Mouse (Mus musculus): ENCODE data around the gene Pdf. TPM values are rescaled to one million over a fixed set of nuclear protein-coding genes. Genes with fewer than 3 reads are reported as not detected.

Pdf gene
- polyA plus RNA-seq, 2 experiments, result 8.4 to 11.8 TPM

DNA sequence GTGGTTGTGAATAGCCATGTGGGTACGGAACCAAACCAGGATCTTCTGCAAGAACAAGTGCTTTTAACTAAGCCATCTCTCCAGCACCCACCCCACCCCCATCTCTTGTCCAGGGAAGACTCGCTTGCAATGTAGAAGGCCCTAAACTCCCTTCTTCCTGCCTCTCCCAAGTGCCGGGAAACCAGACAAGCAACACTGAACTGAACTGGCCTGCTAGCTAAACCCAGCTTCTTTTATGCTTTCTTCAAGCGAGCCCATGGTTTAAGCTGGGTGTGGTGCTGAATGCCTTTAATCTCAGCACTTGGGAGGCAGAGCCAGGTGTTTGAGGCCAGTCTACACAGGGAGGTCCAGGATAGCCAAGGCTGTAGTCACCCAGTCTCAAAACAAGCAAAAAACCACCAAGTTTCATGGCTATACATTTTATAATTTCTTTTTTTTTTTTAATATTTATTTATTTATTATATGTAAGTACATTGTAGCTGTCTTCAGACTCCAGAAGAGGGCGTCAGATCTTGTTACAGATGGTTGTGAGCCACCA, 40.2 kb upstream of the Pdf start:
- Histone ChIP-seq H3K36me3 (replicated peaks; ENCODE audit: control insufficient read depth, insufficient read depth, low read depth) (peaks cover 18% of the 10 kb centered on the region), H3K4me1 (replicated peaks; ENCODE audit: control insufficient read depth in 2 of 2, insufficient read depth in 2 of 2, low read length in 1 of 2) (no peaks in the 10 kb centered on the region), H3K27me3 (ENCODE audit: control insufficient read depth, insufficient read depth, low read length) (no peaks in the 10 kb centered on the region), H3K9ac (replicated peaks) (no peak overlapping the region), H3K4me2 (ENCODE audit: low read depth) (no peak overlapping the region), H3K4me3 (ENCODE audit: insufficient read depth in 1 of 2, low read depth in 2 of 2, low read length in 2 of 2) (no peak overlapping the region), H3K9me3 (ENCODE audit: control insufficient read depth, low read length) (no peaks in the 10 kb centered on the region), H3K27ac (no peak overlapping the region)
- ATAC-seq (ENCODE audit: insufficient read depth) (no peak), DNase-seq (ENCODE audit: low read depth in 3 of 3, low spot score in 3 of 3) (no peak)
- WGBS (ENCODE audit: insufficient replicate concordance), result 84% methylated on average over 5 of the region's 5 CpGs
- TF ChIP-seq EP300 (IDR thresholded peaks at IDR 0.05; ENCODE audit: low read depth), result no peak
- no peak for TF ChIP-seq CTCF (IDR thresholded peaks at IDR 0.05; ENCODE audit: low read depth)

DNA sequence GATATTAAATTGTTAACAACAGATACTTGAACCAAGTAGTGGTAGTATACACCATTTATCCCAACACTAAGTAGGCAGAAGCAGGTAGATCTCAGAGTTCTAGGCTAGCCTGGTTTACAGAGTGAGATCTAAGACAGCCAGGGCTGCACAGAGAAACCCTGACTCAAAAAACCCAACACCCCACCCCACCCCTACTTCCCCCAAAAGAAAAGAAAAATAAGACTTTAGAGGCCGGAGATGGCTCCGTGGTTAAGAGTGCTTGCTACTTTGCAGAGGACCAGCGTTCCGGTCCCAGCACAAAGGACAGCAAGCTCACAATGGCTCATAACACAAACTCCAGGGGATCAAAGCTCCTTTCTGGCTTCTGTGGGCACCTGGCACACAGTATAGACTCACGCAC, 37.6 kb upstream of the Pdf start:
- no peak for TF ChIP-seq EP300 (IDR thresholded peaks at IDR 0.05; ENCODE audit: low read depth)
- TF ChIP-seq CTCF (IDR thresholded peaks at IDR 0.05; ENCODE audit: low read depth), result no peak
- H3K9ac ChIP-seq (replicated peaks), result no peak overlapping the region
- no peaks in the 10 kb centered on the region for H3K4me1 ChIP-seq (replicated peaks; ENCODE audit: control insufficient read depth in 2 of 2, insufficient read depth in 2 of 2, low read length in 1 of 2)
- ATAC-seq (ENCODE audit: insufficient read depth), result no peak
- H3K4me3 ChIP-seq (ENCODE audit: insufficient read depth in 1 of 2, low read depth in 2 of 2, low read length in 2 of 2), result no peak overlapping the region
- H3K27ac ChIP-seq, result no peak overlapping the region
- no peaks in the 10 kb centered on the region for H3K9me3 ChIP-seq (ENCODE audit: control insufficient read depth, low read length)
- DNase-seq (ENCODE audit: low read depth in 3 of 3, low spot score in 3 of 3), result no peak
- 91% methylated on average over 5 of the region's 5 CpGs for whole genome bisulfite sequencing (ENCODE audit: insufficient replicate concordance)
- no peaks in the 10 kb centered on the region for H3K27me3 ChIP-seq (ENCODE audit: control insufficient read depth, insufficient read depth, low read length)
- peaks cover 18% of the 10 kb centered on the region for H3K36me3 ChIP-seq (replicated peaks; ENCODE audit: control insufficient read depth, insufficient read depth, low read depth)
- no peak overlapping the region for H3K4me2 ChIP-seq (ENCODE audit: low read depth)

DNA sequence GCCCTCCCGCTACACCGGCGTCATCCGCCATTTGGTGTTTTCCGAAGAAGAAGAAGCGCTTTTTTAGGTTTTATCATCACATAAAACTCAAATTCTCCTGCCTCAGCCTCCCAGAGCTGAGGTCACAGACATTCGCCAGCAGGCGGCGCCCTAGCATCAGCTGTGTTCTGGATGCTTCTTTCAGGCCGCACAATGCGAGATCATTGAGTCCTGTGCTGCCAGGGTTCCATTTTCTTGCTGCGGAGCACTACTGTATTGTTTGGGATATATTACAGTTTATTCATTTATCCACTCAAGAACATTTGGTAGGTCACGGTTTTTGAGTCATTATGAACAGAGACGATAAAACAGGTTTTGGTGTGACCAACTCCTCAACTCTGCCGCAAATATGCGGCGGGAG, 36.9 kb upstream of the Pdf start:
- Histone ChIP-seq H3K27me3 (ENCODE audit: control insufficient read depth, insufficient read depth, low read length) (no peaks in the 10 kb centered on the region), H3K4me3 (ENCODE audit: insufficient read depth in 1 of 2, low read depth in 2 of 2, low read length in 2 of 2) (no peak overlapping the region), H3K9ac (replicated peaks) (no peak overlapping the region), H3K9me3 (ENCODE audit: control insufficient read depth, low read length) (no peaks in the 10 kb centered on the region), H3K36me3 (replicated peaks; ENCODE audit: control insufficient read depth, insufficient read depth, low read depth) (peaks cover 16% of the 10 kb centered on the region), H3K4me1 (replicated peaks; ENCODE audit: control insufficient read depth in 2 of 2, insufficient read depth in 2 of 2, low read length in 1 of 2) (no peaks in the 10 kb centered on the region), H3K27ac (no peak overlapping the region), H3K4me2 (ENCODE audit: low read depth) (no peak overlapping the region)
- 90% methylated on average over 17 of the region's 17 CpGs for WGBS (ENCODE audit: insufficient replicate concordance)
- DNase-seq (ENCODE audit: low read depth in 3 of 3, low spot score in 3 of 3), result no peak
- no peak for ATAC-seq (ENCODE audit: insufficient read depth)
- TF ChIP-seq EP300 (IDR thresholded peaks at IDR 0.05; ENCODE audit: low read depth) (no peak), CTCF (IDR thresholded peaks at IDR 0.05; ENCODE audit: low read depth) (peak; percentile 76)

DNA sequence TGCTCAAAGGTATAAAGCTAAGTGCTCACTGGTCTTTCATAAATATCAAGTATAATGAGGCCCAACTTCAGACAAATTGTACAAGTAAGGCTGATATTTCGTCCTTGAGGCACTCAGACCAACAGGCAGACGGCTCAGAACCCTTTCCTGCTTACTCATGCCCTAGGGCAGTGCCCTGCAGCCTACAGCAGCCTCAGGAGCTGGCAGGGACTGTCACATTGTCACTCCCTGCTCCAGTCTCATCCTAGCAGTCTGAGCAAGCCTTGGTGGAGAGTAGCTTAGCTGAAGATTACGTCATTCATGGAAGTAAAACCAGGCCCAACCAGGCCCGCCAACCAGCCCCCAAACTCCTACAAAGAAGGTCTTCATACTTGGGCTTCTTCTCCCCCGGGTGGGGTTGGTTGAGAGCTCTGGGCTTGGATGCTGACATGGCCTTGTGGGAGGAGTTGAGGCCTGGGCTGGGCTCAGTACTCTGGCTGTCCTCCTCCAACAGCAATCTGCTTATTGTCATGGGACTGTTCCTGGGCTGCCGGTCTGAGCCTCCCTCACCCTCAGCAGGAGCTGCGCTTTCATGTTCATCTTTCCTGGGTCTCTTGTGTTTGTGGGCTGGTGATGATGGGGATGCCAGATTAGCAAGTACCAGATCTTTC, 27.9 kb upstream of the Pdf start:
- Histone ChIP-seq H3K27me3 (ENCODE audit: control insufficient read depth, insufficient read depth, low read length) (no peaks in the 10 kb centered on the region), H3K4me3 (ENCODE audit: insufficient read depth in 1 of 2, low read depth in 2 of 2, low read length in 2 of 2) (no peak overlapping the region), H3K4me1 (replicated peaks; ENCODE audit: control insufficient read depth in 2 of 2, insufficient read depth in 2 of 2, low read length in 1 of 2) (no peaks in the 10 kb centered on the region), H3K36me3 (replicated peaks; ENCODE audit: control insufficient read depth, insufficient read depth, low read depth) (peaks cover 39% of the 10 kb centered on the region), H3K27ac (no peak overlapping the region), H3K4me2 (ENCODE audit: low read depth) (no peak overlapping the region), H3K9me3 (ENCODE audit: control insufficient read depth, low read length) (no peaks in the 10 kb centered on the region), H3K9ac (replicated peaks) (no peak overlapping the region)
- DNase-seq (ENCODE audit: low read depth in 3 of 3, low spot score in 3 of 3) (no peak), ATAC-seq (ENCODE audit: insufficient read depth) (no peak)
- TF ChIP-seq CTCF (IDR thresholded peaks at IDR 0.05; ENCODE audit: low read depth), result no peak
- TF ChIP-seq EP300 (IDR thresholded peaks at IDR 0.05; ENCODE audit: low read depth), result no peak
- WGBS (ENCODE audit: insufficient replicate concordance), result 81% methylated on average over 7 of the region's 7 CpGs

DNA sequence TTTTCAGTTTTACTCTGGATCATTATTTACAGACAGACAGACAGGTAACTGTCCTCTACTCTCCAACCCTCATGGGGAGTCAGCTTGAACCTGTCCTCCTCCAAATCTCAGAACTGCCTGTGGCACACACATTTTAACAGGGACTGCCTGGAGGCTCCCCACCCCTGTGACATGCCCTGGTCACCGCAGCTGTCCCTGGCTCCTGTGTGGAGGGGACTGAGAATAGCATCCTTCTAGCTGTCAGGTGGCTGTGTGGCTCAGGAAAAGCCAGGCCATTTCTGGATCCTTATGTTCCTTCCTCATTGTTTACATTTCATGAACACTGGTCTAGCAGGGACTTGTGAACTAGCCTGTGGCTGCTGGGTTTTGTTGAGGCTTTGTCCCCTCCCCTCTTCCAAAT, 25.7 kb upstream of the Pdf start:
- no peaks in the 10 kb centered on the region for H3K27me3 ChIP-seq (ENCODE audit: control insufficient read depth, insufficient read depth, low read length)
- H3K4me1 ChIP-seq (replicated peaks; ENCODE audit: control insufficient read depth in 2 of 2, insufficient read depth in 2 of 2, low read length in 1 of 2), result no peaks in the 10 kb centered on the region
- no peaks in the 10 kb centered on the region for H3K9me3 ChIP-seq (ENCODE audit: control insufficient read depth, low read length)
- H3K4me2 ChIP-seq (ENCODE audit: low read depth), result no peak overlapping the region
- DNase-seq (ENCODE audit: low read depth in 3 of 3, low spot score in 3 of 3) (no peak), ATAC-seq (ENCODE audit: insufficient read depth) (no peak)
- peaks cover 30% of the 10 kb centered on the region for H3K36me3 ChIP-seq (replicated peaks; ENCODE audit: control insufficient read depth, insufficient read depth, low read depth)
- no peak overlapping the region for H3K4me3 ChIP-seq (ENCODE audit: insufficient read depth in 1 of 2, low read depth in 2 of 2, low read length in 2 of 2)
- WGBS (ENCODE audit: insufficient replicate concordance), result 79% methylated on average over 1 of the region's 1 CpGs
- no peak overlapping the region for H3K9ac ChIP-seq (replicated peaks)
- TF ChIP-seq EP300 (IDR thresholded peaks at IDR 0.05; ENCODE audit: low read depth) (no peak), CTCF (IDR thresholded peaks at IDR 0.05; ENCODE audit: low read depth) (no peak)
- no peak overlapping the region for H3K27ac ChIP-seq

Measured in liver, embryonic 14.5 days (tissue).